Comparison of ENCODE assay signal across 8 mouse cellular contexts in the genomic region with DNA sequence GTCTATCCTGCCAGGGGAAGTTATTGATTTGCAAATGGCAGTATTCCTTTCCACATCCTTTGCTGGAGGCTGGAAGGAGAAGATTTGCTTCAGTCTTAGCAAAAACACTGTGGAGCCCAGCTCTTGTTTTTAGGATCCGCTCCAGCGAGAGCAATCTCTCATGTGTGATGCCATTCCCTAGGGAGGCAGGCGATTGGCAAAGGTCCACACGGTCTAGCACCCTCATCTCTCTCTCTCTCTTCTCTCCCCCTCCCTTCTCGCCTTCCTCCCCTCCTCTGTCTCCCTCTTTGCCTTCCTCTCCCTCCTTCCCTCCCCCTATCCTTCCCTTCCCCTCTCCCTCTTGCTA. TPM values are rescaled to one million over a fixed set of nuclear protein-coding genes. Genes with fewer than 3 reads are reported as not detected.
DNase-seq lines count a peak whose midpoint lies in the region; ATAC-seq and TF ChIP-seq lines count a peak whose summit lies in the region.

No protein-coding gene starts in this region.

- no peak for TF ChIP-seq CTCF in heart, postnatal 0 days (IDR thresholded peaks at IDR 0.05; ENCODE audit: low read depth)

- H3K9ac ChIP-seq in heart, postnatal 0 days (replicated peaks; ENCODE audit: low read depth, low read length) = peak overlapping the region; percentile 48; the same call in 1 of the 2 replicates
- no peak overlapping the region for H3K9ac ChIP-seq in liver, embryonic 15.5 days
- H3K9ac ChIP-seq in stomach, embryonic 16.5 days (ENCODE audit: low read length) = no peak overlapping the region

- H3K4me1 ChIP-seq in heart, postnatal 0 days (ENCODE audit: control insufficient read depth, insufficient read depth) = peaks cover 17% of the 10 kb centered on the region
- H3K4me1 ChIP-seq in liver, embryonic 15.5 days (replicated peaks) = peaks cover 25% of the 10 kb centered on the region
- H3K4me1 ChIP-seq in stomach, embryonic 16.5 days (ENCODE audit: control insufficient read depth, insufficient read depth, low read length) = peaks cover 18% of the 10 kb centered on the region

- peak overlapping the region; percentile 83 for H3K4me2 ChIP-seq in heart, postnatal 0 days (ENCODE audit: low read depth, low read length)
- peak overlapping the region; percentile 59 for H3K4me2 ChIP-seq in liver, embryonic 15.5 days
- peak overlapping the region; percentile 62 for H3K4me2 ChIP-seq in stomach, embryonic 16.5 days (ENCODE audit: low read depth, low read length)

- no peak for TF ChIP-seq EP300 in heart, postnatal 0 days (IDR thresholded peaks at IDR 0.05; ENCODE audit: low read depth)

- no peaks in the 10 kb centered on the region for H3K9me3 ChIP-seq in heart, postnatal 0 days (replicated peaks; ENCODE audit: control insufficient read depth, low read length)
- no peaks in the 10 kb centered on the region for H3K9me3 ChIP-seq in liver, embryonic 15.5 days (replicated peaks)
- H3K9me3 ChIP-seq in stomach, embryonic 16.5 days (replicated peaks; ENCODE audit: control insufficient read depth, low read length) = no peaks in the 10 kb centered on the region

- H3K4me3 ChIP-seq in heart, postnatal 0 days (ENCODE audit: low read depth, low read length) = peak overlapping the region; percentile 44
- H3K4me3 ChIP-seq in liver, embryonic 15.5 days (replicated peaks) = 0 out of 2 replicates have a peak overlapping the region, but pooled peaks have one; percentile 26
- H3K4me3 ChIP-seq in stomach, embryonic 16.5 days (replicated peaks; ENCODE audit: low read length) = peak overlapping the region; percentile 28; the same call in 1 of the 2 replicates

- WGBS in heart, postnatal 0 days = 36% methylated on average over 5 of the region's 5 CpGs
- 44% methylated on average over 5 of the region's 5 CpGs for WGBS in liver, embryonic 15.5 days (ENCODE audit: insufficient replicate concordance)
- WGBS in stomach, embryonic 16.5 days = 47% methylated on average over 5 of the region's 5 CpGs

- no peak for ATAC-seq in heart, postnatal 0 days (ENCODE audit: insufficient read depth, low read depth)
- no peak for ATAC-seq in liver, embryonic 15.5 days (ENCODE audit: insufficient read depth)
- no peak for ATAC-seq in stomach, embryonic 16.5 days (ENCODE audit: insufficient read depth, low FRiP score)
- ATAC-seq in activated CD4-positive, CD25-positive, alpha-beta regulatory T cell, adult 4 months = no peak

- no peak overlapping the region for H3K27ac ChIP-seq in heart, postnatal 0 days (ENCODE audit: low read depth)
- no peak overlapping the region for H3K27ac ChIP-seq in liver, embryonic 15.5 days (replicated peaks)
- H3K27ac ChIP-seq in stomach, embryonic 16.5 days (ENCODE audit: low read length) = no peak overlapping the region

- peak; percentile 28 for DNase-seq in gastrocnemius, postnatal 10 days
- DNase-seq in gastrocnemius, postnatal 25 days = no peak
- peak; percentile 34 for DNase-seq in R1 (ENCODE audit: low read depth, low spot score)
- no peak for DNase-seq in heart, postnatal 0 days (ENCODE audit: low spot score)
- no peak for DNase-seq in layer of hippocampus, adult 8-10 months (ENCODE audit: low spot score in 2 of 2)

- no peaks in the 10 kb centered on the region for H3K27me3 ChIP-seq in heart, postnatal 0 days (ENCODE audit: control insufficient read depth, insufficient read depth, low read length)
- no peaks in the 10 kb centered on the region for H3K27me3 ChIP-seq in liver, embryonic 15.5 days
- no peaks in the 10 kb centered on the region for H3K27me3 ChIP-seq in stomach, embryonic 16.5 days (ENCODE audit: control insufficient read depth, insufficient read depth, low read length)

- H3K36me3 ChIP-seq in heart, postnatal 0 days (replicated peaks; ENCODE audit: control insufficient read depth, insufficient read depth, low read length) = no peaks in the 10 kb centered on the region
- no peaks in the 10 kb centered on the region; the same call in 1 of the 2 replicates for H3K36me3 ChIP-seq in liver, embryonic 15.5 days (replicated peaks)
- H3K36me3 ChIP-seq in stomach, embryonic 16.5 days (ENCODE audit: control insufficient read depth, insufficient read depth, low read length) = no peaks in the 10 kb centered on the region

RNA-seq across cellular contexts. Expression of a gene that starts 29.0 kb away (rescaled TPM):
- 10 to 100 TPM; 20.2 to 24.4 TPM for total RNA-seq in gastrocnemius, postnatal 10 days (2021)
- 10 to 100 TPM; 16.4 to 17.7 TPM for total RNA-seq in gastrocnemius, postnatal 25 days (2021)
- total RNA-seq in heart, postnatal 0 days (2014; rRNA removed; ENCODE audit: low replicate concordance) = 6.7 and 11.1 TPM in 2 replicates
- 4.5 and 5.3 TPM in 2 replicates for polyA plus RNA-seq in heart, postnatal 0 days (2015; fragmentation: Nextera tagmentation; extraction: Ambion mirVana)
- polyA plus RNA-seq in liver, embryonic 15.5 days (2015; fragmentation: Nextera tagmentation; extraction: Ambion mirVana) = 13.8 and 14.7 TPM in 2 replicates
- 12.4 and 13.3 TPM in 2 replicates for polyA plus RNA-seq in stomach, embryonic 16.5 days (2015; fragmentation: Nextera tagmentation; extraction: Ambion mirVana)
- 10 to 100 TPM; 56.9 to 65.7 (median 60.7) TPM for total RNA-seq in layer of hippocampus, adult 8-10 months (2022)
- polyA plus RNA-seq in activated CD4-positive, CD25-positive, alpha-beta regulatory T cell, adult 4 months (2017; shearing (Covaris generic)) = 10 to 100 TPM; 69.1 to 80.6 TPM

Comparison
In these comparisons a context has a peak if more than half of its experiments do, and no peak if none do; other contexts are left out.
1. DNase-seq: peak in gastrocnemius, postnatal 10 days (single experiment) and R1 (single experiment); none in gastrocnemius, postnatal 25 days (single experiment), heart, postnatal 0 days (single experiment) and layer of hippocampus, adult 8-10 months (0 of 2).
2. Peak in every context shown above with its lines, with median percentiles within 50 percentile points of each other: H3K4me2 ChIP-seq and H3K4me3 ChIP-seq.